Mouse (Mus musculus): ENCODE results near the gene Smyd3. TPM values are rescaled to one million over a fixed set of nuclear protein-coding genes. Genes with fewer than 3 reads are reported as not detected.
"Not testable (repeated sequence)": the region's sequence is repeated elsewhere in the genome, so short reads cannot be mapped to it uniquely, and the experiment has no call there.

The Smyd3 gene
- 3.7 and 5.7 TPM in 2 replicates for polyA plus RNA-seq (2012; rRNA removed)

GRCm38 (mm10) chr1:179517713-179518465 lies at the start of gene Smyd3:
Gene Smyd3 (minus strand): TSS chr1:179518041.
- DNase-seq (ENCODE audit: low read depth) = no peak

GRCm38 (mm10) chr1:179567558-179567957 lies 49.7 kb upstream of the Smyd3 start:
- no peak for DNase-seq (ENCODE audit: low read depth)

GRCm38 (mm10) chr1:179563926-179564325 lies 46.1 kb upstream of the Smyd3 start:
- no peak for DNase-seq (ENCODE audit: low read depth)

- DNase-seq (ENCODE audit: low read depth) = no peak
Observed at GRCm38 (mm10) chr1:179563211-179563610, 45.4 kb upstream of the Smyd3 start.

GRCm38 (mm10) chr1:179560845-179561430 lies 43.1 kb upstream of the Smyd3 start:
- DNase-seq (ENCODE audit: low read depth) = no peak

GRCm38 (mm10) chr1:179559446-179560194 lies 41.8 kb upstream of the Smyd3 start:
- DNase-seq (ENCODE audit: low read depth) = no peak

- no peak for DNase-seq (ENCODE audit: low read depth)
Observed at GRCm38 (mm10) chr1:179556921-179557320, 39.1 kb upstream of the Smyd3 start.

GRCm38 (mm10) chr1:179553949-179554347 lies 36.1 kb upstream of the Smyd3 start:
- DNase-seq (ENCODE audit: low read depth) = no peak

- no peak for DNase-seq (ENCODE audit: low read depth)
Observed at GRCm38 (mm10) chr1:179553197-179553948, 35.5 kb upstream of the Smyd3 start.

- no peak for DNase-seq (ENCODE audit: low read depth)
Observed at GRCm38 (mm10) chr1:179552751-179553150, 34.9 kb upstream of the Smyd3 start.

- DNase-seq (ENCODE audit: low read depth) = no peak
Observed at GRCm38 (mm10) chr1:179551921-179552320, 34.1 kb upstream of the Smyd3 start.

GRCm38 (mm10) chr1:179551336-179551735 lies 33.5 kb upstream of the Smyd3 start:
- no peak for DNase-seq (ENCODE audit: low read depth)

GRCm38 (mm10) chr1:179548996-179549752 lies 31.3 kb upstream of the Smyd3 start:
- peak; percentile 83 for DNase-seq (ENCODE audit: low read depth)

- DNase-seq (ENCODE audit: low read depth) = no peak
Observed at GRCm38 (mm10) chr1:179548220-179548619, 30.4 kb upstream of the Smyd3 start.

GRCm38 (mm10) chr1:179547176-179547575 lies 29.3 kb upstream of the Smyd3 start:
- no peak for DNase-seq (ENCODE audit: low read depth)

- DNase-seq (ENCODE audit: low read depth) = no peak
Observed at GRCm38 (mm10) chr1:179546551-179546917, 28.7 kb upstream of the Smyd3 start.

- DNase-seq (ENCODE audit: low read depth) = not testable (repeated sequence)
Observed at GRCm38 (mm10) chr1:179545768-179546550, 28.1 kb upstream of the Smyd3 start, which contains the start of the genes Tfb2m and Cnst. Gene Tfb2m (minus strand): TSS chr1:179546267. Gene Cnst (plus strand): TSS chr1:179546370.

GRCm38 (mm10) chr1:179541502-179541901 lies 23.7 kb upstream of the Smyd3 start:
- DNase-seq (ENCODE audit: low read depth) = no peak

GRCm38 (mm10) chr1:179539887-179540286 lies 22.0 kb upstream of the Smyd3 start:
- no peak for DNase-seq (ENCODE audit: low read depth)

- no peak for DNase-seq (ENCODE audit: low read depth)
Observed at GRCm38 (mm10) chr1:179539054-179539453, 21.2 kb upstream of the Smyd3 start.
